Mouse (Mus musculus) lung, postnatal 0 days (tissue): ENCODE results near the gene Resp18. TPM values are rescaled to one million over a fixed set of nuclear protein-coding genes. Genes with fewer than 3 reads are reported as not detected.

Experiments
- ATAC-seq: fragments of 200-750 bp; cut with Nextera tagmentation; 2 replicates; pipeline ENCODE4 v1.8.0; 2017; ENCODE audit warnings: moderate library complexity
- DNase-seq: peaks from one replicate; pipeline ENCODE4 v3.0.0-alpha.2; 2016; ENCODE audit warnings: low spot score
- H3K27ac ChIP-seq: fragments of 300-500 bp; sonication (generic); 2 replicates; pipeline ENCODE4 v1.5.1; 2014; ENCODE audit warnings: antibody characterized with exemption, mild to moderate bottlenecking, low read length, mixed read lengths
- H3K27me3 ChIP-seq: fragments of 300-500 bp; sonication (generic); replicated peaks from 2 replicates; pipeline ENCODE4 v1.6.1; 2014; ENCODE audit warnings: low read length, mixed read lengths; ENCODE audit not compliant: insufficient read depth
- H3K36me3 ChIP-seq: fragments of 300-500 bp; sonication (generic); 2 replicates; pipeline ENCODE4 v1.6.1; 2014; ENCODE audit warnings: low read length, mixed read lengths; ENCODE audit not compliant: insufficient read depth
- H3K4me1 ChIP-seq: fragments of 300-500 bp; sonication (generic); 2 replicates; pipeline ENCODE4 v1.6.1; 2014; ENCODE audit warnings: antibody characterized with exemption, low read depth, low read length, mixed read lengths; ENCODE audit not compliant: insufficient read depth
- H3K4me2 ChIP-seq: fragments of 300-500 bp; sonication (generic); replicated peaks from 2 replicates; pipeline ENCODE4 v1.6.1; 2014; ENCODE audit warnings: low read depth, mild to moderate bottlenecking, low read length, moderate library complexity, mixed read lengths
- H3K4me3 ChIP-seq: fragments of 300-500 bp; sonication (generic); 2 replicates; pipeline ENCODE4 v1.5.1; 2014; ENCODE audit warnings: low read depth, low read length
- H3K9ac ChIP-seq: fragments of 300-500 bp; sonication (generic); replicated peaks from 2 replicates; pipeline ENCODE4 v1.6.1; 2014; ENCODE audit warnings: low read depth, mild to moderate bottlenecking
- H3K9me3 ChIP-seq: fragments of 300-500 bp; sonication (generic); 2 replicates; pipeline ENCODE4 v1.6.1; 2016; ENCODE audit warnings: low read length, mixed read lengths
- CTCF ChIP-seq: IDR thresholded peaks from 2 replicates; pipeline ENCODE4 v1.5.1; 2016; ENCODE audit warnings: antibody characterized with exemption, mild to moderate bottlenecking
- EP300 ChIP-seq: IDR thresholded peaks from 2 replicates; pipeline ENCODE4 v1.6.1; 2016; ENCODE audit warnings: antibody characterized with exemption, mild to moderate bottlenecking, control low read depth
- WGBS: fragments of 180-500 bp; shearing (Covaris S2); extraction: QIAGEN DNeasy Blood & Tissue Kit; methylation state at CpG from one replicate; pipeline ENCODE4 v1.1.7; 2014; 5-methylcytosine and 5-hydroxymethylcytosine counted together
- polyA plus RNA-seq: library from polyadenylated mRNA; unstranded; fragments of >200 nt; fragmentation: Nextera tagmentation; extraction: Ambion mirVana; gene quantifications from 2 replicates; pipeline ENCODE4 v1.2.1, GENCODE M21; 2015

Gene Resp18
- polyA plus RNA-seq, 1 experiment from 2014 or later: 1.8 TPM

DNA sequence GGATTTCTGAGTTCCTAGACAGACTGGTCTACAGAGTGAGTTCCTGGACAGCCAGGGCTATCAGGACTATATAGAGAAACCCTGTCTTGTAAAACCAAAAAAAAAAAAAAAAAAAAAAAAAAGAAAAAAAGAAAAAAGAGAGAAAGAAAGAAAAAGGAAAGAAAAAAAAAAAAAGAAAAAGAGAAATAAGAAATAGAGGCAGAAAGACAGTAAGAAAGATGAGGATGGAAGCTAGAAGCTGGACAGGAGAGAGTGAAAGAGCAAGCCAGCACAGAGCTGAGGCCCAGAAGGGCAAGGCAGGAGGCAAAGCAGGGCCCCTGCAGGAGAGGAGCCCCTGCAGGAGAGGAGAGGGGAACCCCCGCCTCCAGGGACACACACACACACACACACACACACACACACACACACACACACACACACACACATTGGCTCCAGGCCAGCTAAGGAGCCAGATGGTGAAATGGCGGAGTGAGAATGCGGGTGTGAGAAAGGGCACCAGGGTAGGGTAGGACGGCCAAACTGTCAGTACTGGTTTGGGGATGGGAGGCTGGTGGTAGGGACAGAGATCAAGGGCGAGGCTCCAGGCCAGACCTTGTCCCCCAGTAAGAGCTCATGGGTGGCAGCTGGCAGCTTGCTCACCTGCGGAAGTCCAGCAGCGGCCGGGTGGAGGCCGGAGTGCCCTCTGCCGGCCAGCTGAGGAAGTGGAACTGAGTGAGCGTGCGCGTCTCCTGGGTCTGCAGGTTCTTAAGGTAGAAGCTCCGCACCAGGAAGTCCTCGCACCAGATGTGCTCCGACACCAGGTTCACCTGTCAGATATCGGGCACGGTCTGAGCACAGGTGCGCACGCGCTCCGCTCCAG is 26.9 kb downstream of the Resp18 start:
- no peaks in the 10 kb centered on the region for H3K27me3 ChIP-seq
- no peaks in the 10 kb centered on the region for H3K9me3 ChIP-seq
- H3K4me2 ChIP-seq: peak overlapping the region; percentile 40
- ATAC-seq: peak; percentile 66
- H3K4me1 ChIP-seq: peaks cover 8% of the 10 kb centered on the region; the same call in 1 of the 2 replicates
- H3K27ac ChIP-seq: no peak overlapping the region
- peak; percentile 90 for DNase-seq
- no peaks in the 10 kb centered on the region; the same call in 1 of the 2 replicates for H3K36me3 ChIP-seq
- 4% methylated on average over 21 of the region's 22 CpGs for WGBS
- H3K9ac ChIP-seq: no peak overlapping the region
- H3K4me3 ChIP-seq: no peak overlapping the region
- TF ChIP-seq CTCF: peak; percentile 92
- TF ChIP-seq EP300: no peak

DNA sequence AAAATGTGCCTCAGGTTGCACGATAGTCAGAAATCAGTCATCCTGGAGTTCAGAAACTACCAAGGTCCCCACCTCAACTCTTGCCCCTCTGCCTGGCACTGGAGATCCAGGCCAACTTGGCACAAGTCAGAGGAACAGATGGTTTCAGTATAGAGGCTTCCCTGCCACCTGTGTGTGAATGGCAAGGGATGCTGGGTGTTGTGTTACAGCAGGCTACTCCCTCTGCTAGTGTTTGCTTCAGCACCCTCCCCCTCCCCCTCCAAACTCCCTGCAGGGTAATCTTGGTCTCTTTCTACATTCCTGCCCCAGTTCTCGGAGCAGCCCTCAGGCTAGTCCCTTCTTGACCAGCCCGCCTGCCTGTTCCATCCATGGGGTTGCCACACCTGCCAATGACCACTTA is 27.7 kb downstream of the Resp18 start:
- Histone ChIP-seq H3K4me1 (peaks cover 8% of the 10 kb centered on the region; the same call in 1 of the 2 replicates), H3K4me3 (no peak overlapping the region), H3K27ac (no peak overlapping the region), H3K36me3 (no peaks in the 10 kb centered on the region; the same call in 1 of the 2 replicates), H3K9ac (no peak overlapping the region), H3K27me3 (no peaks in the 10 kb centered on the region), H3K9me3 (no peaks in the 10 kb centered on the region), H3K4me2 (no peak overlapping the region)
- DNase-seq: no peak
- WGBS: 61% methylated on average over 3 of the region's 3 CpGs
- no peak for ATAC-seq
- no peak for TF ChIP-seq CTCF
- no peak for TF ChIP-seq EP300

DNA sequence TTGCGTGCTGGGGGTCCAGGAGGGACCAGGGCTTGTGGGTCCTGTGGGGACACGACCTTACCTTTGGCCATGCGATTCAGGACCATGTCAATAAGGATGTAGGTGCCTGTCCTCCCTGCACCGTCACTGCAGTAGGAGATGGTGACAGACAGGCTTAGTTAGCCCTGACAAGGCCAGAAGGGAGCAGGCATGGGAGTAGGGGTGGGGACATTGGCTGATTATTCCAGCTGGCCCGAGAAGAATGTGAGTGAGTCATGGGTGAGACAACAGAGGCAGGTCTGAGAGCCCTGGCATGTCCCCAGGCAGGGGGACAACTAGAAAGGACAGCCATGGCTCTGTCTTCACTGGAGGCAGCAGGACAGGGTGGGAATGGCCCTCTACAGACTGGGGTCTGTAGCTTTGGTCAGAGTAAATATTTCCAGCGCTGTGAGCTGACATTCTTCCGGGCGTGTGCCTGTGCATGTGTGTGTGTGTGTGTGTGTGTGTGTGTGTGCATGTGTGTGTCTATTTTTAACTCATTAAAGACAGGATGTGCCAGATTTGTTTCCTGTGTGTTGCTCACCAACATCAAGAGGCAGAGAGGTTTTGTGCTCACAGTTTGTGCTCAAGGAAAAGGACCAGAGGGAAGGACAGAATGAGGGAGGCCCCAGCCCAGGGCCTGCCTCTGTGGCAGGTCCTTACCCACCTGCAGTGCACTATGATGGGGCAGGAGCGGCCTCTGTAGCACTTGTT is 30.0 kb downstream of the Resp18 start:
- DNase-seq: peak; percentile 90
- ATAC-seq: peak; percentile 84
- no peaks in the 10 kb centered on the region for H3K27me3 ChIP-seq
- H3K4me3 ChIP-seq: no peak overlapping the region
- no peaks in the 10 kb centered on the region for H3K9me3 ChIP-seq
- TF ChIP-seq EP300: peak; percentile 65
- no peak for TF ChIP-seq CTCF
- WGBS: 24% methylated on average over 9 of the region's 9 CpGs
- H3K4me1 ChIP-seq: peaks cover 8% of the 10 kb centered on the region; the same call in 1 of the 2 replicates
- peak overlapping the region; percentile 79 for H3K27ac ChIP-seq
- peak overlapping the region; percentile 2 for H3K9ac ChIP-seq
- H3K36me3 ChIP-seq: no peaks in the 10 kb centered on the region; the same call in 1 of the 2 replicates
- no peak overlapping the region for H3K4me2 ChIP-seq

DNA sequence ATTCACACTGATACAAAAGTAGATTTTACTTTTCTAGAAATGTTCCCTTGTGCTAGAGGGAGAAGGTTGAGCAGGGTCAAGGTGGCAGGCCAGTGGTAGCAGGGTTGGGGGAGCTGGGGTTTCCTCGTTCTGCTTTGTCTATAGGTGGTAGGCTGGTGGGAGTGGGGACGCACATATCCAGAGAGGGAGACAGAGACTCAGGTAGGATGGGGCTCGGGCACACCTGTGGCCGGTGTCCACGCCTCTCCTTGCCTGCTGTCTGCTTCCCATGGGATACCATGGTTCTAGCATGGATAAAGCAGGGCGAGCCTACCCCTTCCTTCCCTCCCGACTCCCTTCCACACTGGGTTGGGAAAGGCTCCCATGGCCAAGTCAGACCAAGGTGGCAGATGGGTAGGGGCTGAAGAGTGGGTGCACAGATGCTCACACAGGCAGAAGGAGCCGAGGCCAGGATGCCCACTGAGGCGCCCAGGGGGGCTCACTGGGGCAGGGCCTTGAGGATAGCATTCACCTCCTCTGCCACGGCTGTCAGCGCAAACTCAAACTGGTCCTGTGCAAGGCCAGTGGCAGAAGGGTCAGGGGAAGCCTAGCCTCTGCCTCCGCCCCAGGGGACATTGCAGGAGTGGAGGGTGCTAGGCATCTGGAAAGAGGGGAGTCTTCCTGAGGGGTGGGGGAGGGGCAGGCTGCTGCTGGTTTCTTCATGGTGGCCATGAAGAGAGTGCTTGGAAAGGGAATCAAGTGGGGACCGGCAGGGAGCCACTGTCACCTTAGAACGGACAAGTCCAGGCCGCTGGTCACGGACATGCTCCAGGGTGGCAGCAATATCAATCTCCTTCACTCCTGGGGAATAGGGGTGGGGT is 30.9 kb downstream of the Resp18 start:
- H3K4me3 ChIP-seq: no peak overlapping the region
- no peak for TF ChIP-seq CTCF
- no peak for TF ChIP-seq EP300
- H3K9ac ChIP-seq: peak overlapping the region; percentile 2
- H3K36me3 ChIP-seq: no peaks in the 10 kb centered on the region; the same call in 1 of the 2 replicates
- peak overlapping the region; percentile 79; the same call in 1 of the 2 replicates for H3K27ac ChIP-seq
- no peak for DNase-seq
- no peak overlapping the region for H3K4me2 ChIP-seq
- no peak for ATAC-seq
- H3K9me3 ChIP-seq: no peaks in the 10 kb centered on the region
- 81% methylated on average over 16 of the region's 16 CpGs for WGBS
- H3K27me3 ChIP-seq: no peaks in the 10 kb centered on the region
- H3K4me1 ChIP-seq: peaks cover 8% of the 10 kb centered on the region; the same call in 1 of the 2 replicates

DNA sequence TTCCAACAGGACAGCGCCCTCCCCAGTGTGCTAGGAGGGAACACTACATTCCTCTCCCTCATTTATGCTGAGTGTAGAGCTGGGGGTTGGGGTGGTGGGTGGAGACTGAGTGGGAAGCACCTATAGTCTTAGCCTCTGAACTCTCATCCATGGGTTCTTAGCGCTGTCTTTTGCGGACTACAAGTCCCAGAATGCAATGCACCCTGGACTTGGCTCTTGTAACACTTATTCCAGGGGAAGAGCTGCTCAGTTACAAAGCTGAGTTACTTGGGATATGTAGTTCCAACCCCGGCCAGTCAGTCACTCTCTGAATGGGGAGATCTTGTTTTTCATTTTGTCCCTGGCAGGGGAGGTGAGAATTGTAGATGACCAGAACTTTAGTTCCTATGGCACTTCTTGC is 33.4 kb downstream of the Resp18 start:
- ATAC-seq: peak; percentile 76
- peak; percentile 84 for DNase-seq
- Histone ChIP-seq H3K36me3 (no peaks in the 10 kb centered on the region; the same call in 1 of the 2 replicates), H3K9me3 (no peaks in the 10 kb centered on the region), H3K4me1 (peaks cover 8% of the 10 kb centered on the region; the same call in 1 of the 2 replicates), H3K4me2 (no peak overlapping the region), H3K9ac (no peak overlapping the region), H3K4me3 (no peak overlapping the region), H3K27ac (no peak overlapping the region), H3K27me3 (no peaks in the 10 kb centered on the region)
- TF ChIP-seq CTCF: peak; percentile 37
- TF ChIP-seq EP300: no peak
- WGBS: 29% methylated on average over 4 of the region's 4 CpGs
